Mouse (Mus musculus): ENCODE results near the gene Kif13a.

The Kif13a gene

GRCm38 (mm10) chr13:46838551-46838950, 91.1 kb downstream of the Kif13a start:
- in situ Hi-C loops (cut with MboI), result no loop called here

- in situ Hi-C loops (cut with MboI), result no loop called here
These were observed 94.3 kb downstream of the Kif13a start for GRCm38 (mm10) chr13:46835351-46835750.

GRCm38 (mm10) chr13:46834805-46835204, 94.9 kb downstream of the Kif13a start:
- in situ Hi-C loops (cut with MboI), result no loop called here

- in situ Hi-C loops (cut with MboI), result no loop called here
These were observed 96.1 kb downstream of the Kif13a start for GRCm38 (mm10) chr13:46833586-46833985.

- in situ Hi-C loops (cut with MboI), result no loop called here
These were observed 96.7 kb downstream of the Kif13a start for GRCm38 (mm10) chr13:46832956-46833355.

GRCm38 (mm10) chr13:46823271-46823670, 106.4 kb downstream of the Kif13a start:
- in situ Hi-C loops (cut with MboI), result no loop called here

- in situ Hi-C loops (cut with MboI), result no loop called here
These were observed 107.5 kb downstream of the Kif13a start for GRCm38 (mm10) chr13:46822200-46822599.

GRCm38 (mm10) chr13:46819729-46820223, 109.9 kb downstream of the Kif13a start:
- in situ Hi-C loops (cut with MboI), result no loop called here

- in situ Hi-C loops (cut with MboI), result no loop called here
These were observed 110.4 kb downstream of the Kif13a start for GRCm38 (mm10) chr13:46819202-46819728.

GRCm38 (mm10) chr13:46818374-46818773, 111.3 kb downstream of the Kif13a start:
- in situ Hi-C loops (cut with MboI), result no loop called here

GRCm38 (mm10) chr13:46812648-46813184, 117.0 kb downstream of the Kif13a start:
- in situ Hi-C loops (cut with MboI), result no loop called here

- in situ Hi-C loops (cut with MboI), result no loop called here
These were observed 118.0 kb downstream of the Kif13a start for GRCm38 (mm10) chr13:46811696-46812095.

GRCm38 (mm10) chr13:46810613-46811012, 119.1 kb downstream of the Kif13a start:
- in situ Hi-C loops (cut with MboI), result no loop called here

GRCm38 (mm10) chr13:46810098-46810497, 119.6 kb downstream of the Kif13a start:
- in situ Hi-C loops (cut with MboI), result no loop called here

- in situ Hi-C loops (cut with MboI), result no loop called here
These were observed 121.8 kb downstream of the Kif13a start for GRCm38 (mm10) chr13:46807901-46808300.

- in situ Hi-C loops (cut with MboI), result no loop called here
These were observed 128.5 kb downstream of the Kif13a start for GRCm38 (mm10) chr13:46801196-46801595.

- in situ Hi-C loops (cut with MboI), result loop anchor here (10.0 kb wide), 1 partner anchor 483 kb away; no protein-coding TSS in a partner anchor
These were observed 131.5 kb downstream of the Kif13a start for GRCm38 (mm10) chr13:46798156-46798555.

- in situ Hi-C loops (cut with MboI), result loop anchor here (10.0 kb wide), 1 partner anchor 482 kb away; no protein-coding TSS in a partner anchor
These were observed 133.3 kb downstream of the Kif13a start for GRCm38 (mm10) chr13:46796381-46796780.

- in situ Hi-C loops (cut with MboI), result loop anchor here (10.0 kb wide), 1 partner anchor 479 kb away; no protein-coding TSS in a partner anchor
These were observed 135.8 kb downstream of the Kif13a start for GRCm38 (mm10) chr13:46793824-46794223.

- in situ Hi-C loops (cut with MboI), result no loop called here
These were observed 141.2 kb downstream of the Kif13a start for GRCm38 (mm10) chr13:46788452-46788851.

GRCm38 (mm10) chr13:46786836-46787235, 142.8 kb downstream of the Kif13a start:
- in situ Hi-C loops (cut with MboI), result no loop called here

GRCm38 (mm10) chr13:46786064-46786561, 143.6 kb downstream of the Kif13a start:
- in situ Hi-C loops (cut with MboI), result no loop called here

GRCm38 (mm10) chr13:46780379-46780778, 149.3 kb downstream of the Kif13a start:
- in situ Hi-C loops (cut with MboI), result no loop called here

Data from mature B cell (primary cell).